Mouse (Mus musculus) layer of hippocampus, postnatal 10 days (tissue): ENCODE measurements around the gene Gkn3. TPM values are rescaled to one million over a fixed set of nuclear protein-coding genes. Genes with fewer than 3 reads are reported as not detected.

Experiments used
- DNase-seq, 2 experiments: peaks; one replicate each; pipeline ENCODE4 v3.0.0; 2021; ENCODE audit warnings: low spot score in 2 of 2
- long read RNA-seq: library from polyadenylated mRNA; stranded (forward); transcript quantifications from one replicate; pipeline ENCODE4 v2.0.0, GENCODE M21; 2023
- total RNA-seq, 2 experiments: library from RNA; stranded (reverse); gene quantifications; 2 replicates each; pipeline ENCODE4 v1.2.3; 2021

Gene Gkn3
- total RNA-seq: 1 to 10 TPM; 1.0 to 1.8 TPM
- long read RNA-seq, partial matches to known transcripts: 3 of 9 reads
- long read RNA-seq, other reads (novel, unspliced or antisense): 2 of 9 reads

DNA sequence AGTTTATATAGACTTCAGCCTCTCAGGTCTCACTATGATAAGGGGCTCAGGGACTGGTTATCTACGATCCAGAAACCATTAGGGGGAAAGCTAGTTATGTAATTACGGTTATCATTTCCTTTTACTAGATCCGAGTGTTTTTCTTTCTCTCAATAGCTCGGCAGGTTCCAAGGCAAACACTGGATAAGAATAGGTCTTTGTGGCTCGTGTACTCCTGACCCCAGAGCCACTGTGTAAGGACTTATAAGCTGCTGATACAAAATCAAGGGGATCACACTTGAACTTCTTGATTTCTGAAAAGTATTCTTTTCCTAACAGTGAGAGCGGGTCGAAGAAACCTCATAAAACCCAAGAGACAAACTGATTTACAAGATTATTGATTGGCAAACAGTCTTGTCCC, at the start of gene Gkn3:
Gene Gkn3, minus strand, starts transcription at position 59 of the 400 bp plus-strand sequence.
- DNase-seq: no peak

DNA sequence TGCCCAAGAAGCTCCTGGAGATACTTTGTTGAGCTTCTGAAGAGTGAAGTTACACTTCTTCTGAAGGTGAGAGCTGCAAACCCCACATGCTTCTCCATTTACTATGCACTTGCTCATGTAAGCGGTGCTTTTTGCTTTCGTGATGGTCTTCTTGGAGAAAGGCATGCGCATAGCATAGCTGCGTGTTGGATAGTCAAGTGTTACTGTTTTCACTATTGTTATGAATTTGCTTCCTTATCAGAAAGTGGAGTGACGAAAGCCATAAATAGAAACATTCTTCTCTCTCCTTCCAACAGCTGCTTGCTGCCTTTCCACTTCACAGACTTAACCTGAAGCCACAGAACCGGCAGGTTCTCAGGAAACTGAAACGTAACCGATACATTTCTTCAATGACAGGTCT, 48.0 kb upstream of the Gkn3 start:
- no peak for DNase-seq

DNA sequence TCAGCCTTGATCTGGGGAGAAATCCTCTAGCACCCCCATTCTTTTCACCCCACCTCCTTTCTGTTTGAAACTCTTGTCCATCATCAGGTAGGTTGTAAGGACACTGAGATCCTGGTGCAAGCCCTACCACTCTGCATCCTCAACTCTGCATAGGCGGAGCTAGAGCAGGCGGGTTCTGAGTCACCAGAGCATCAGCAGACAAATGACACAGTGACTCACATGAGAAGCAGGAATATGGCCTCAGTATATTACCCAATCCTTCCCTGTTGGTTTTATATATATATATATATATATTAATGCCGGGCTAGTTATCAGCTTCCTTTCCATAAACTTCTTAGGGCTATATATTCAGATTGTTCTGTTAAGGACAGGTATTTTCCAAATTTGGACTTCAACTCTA, 47.1 kb upstream of the Gkn3 start:
- no peak for DNase-seq

DNA sequence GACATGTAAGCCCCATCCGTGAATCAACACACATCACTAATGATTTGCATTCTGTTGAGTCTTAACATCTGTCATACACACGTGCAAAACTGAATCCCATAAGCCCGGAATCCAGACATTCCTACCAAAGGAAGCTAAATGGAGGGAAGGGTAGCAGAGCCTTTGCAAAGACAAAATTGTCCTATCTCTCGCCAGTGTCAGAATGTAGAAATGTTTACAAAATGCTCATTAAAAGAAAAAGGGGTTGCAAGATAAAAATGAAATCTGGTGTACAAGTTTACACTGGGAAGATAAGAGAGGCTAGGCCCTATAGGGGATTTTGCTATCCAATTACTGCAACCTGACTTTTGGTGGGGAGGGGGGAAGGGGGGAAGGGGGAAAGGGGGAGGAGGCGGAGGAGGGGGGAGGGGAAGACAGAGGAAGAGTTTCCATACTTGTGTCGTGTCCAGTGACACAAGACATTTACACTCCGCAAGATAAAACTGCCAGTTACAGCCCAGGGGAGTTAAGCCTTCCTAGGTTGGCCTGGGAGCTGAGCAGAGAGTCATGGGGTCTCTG, 39.8 kb upstream of the Gkn3 start, which contains the start of gene Bmp10:
Gene Bmp10, plus strand, starts transcription at position 508 of the 558 bp plus-strand sequence.
- no peak for DNase-seq

DNA sequence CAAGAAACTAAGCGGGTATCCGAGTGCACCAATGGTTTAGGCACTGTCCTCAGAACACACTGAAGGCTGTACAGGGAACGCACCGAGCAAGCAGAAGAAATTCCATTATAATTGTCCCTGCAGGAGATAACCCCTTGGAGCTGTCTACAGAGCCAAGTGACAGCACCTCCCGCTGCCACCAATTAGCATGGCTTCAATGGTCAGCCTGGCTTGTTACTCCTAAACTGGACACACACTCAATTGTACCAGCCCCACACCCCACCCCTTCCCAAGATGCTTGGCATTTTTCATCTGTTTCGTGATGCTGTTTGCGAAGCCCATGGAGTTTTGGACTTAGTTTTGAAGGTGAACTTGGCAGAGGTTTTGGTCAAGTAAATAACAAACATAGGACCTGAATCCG, 38.9 kb upstream of the Gkn3 start:
- DNase-seq: no peak

DNA sequence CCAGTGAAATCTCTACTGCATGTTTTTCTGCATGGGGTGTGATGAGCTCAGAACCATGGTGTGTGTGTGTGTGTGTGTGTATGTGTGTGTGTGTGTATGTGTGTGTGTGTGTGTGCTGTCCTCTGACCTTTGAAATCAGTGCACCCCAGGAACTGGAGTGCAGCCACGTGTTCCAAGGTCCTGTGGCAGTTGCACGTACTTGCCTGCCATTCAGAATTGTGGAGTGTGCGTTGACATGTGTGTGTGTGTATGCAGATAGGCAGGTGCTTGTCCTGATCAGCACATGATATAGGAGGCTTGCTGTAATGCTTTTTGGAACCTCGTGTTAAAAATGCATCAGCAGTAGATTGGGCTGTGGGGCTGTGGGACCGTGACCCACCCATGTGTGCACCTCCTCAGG, 38.2 kb upstream of the Gkn3 start:
- no peak for DNase-seq

DNA sequence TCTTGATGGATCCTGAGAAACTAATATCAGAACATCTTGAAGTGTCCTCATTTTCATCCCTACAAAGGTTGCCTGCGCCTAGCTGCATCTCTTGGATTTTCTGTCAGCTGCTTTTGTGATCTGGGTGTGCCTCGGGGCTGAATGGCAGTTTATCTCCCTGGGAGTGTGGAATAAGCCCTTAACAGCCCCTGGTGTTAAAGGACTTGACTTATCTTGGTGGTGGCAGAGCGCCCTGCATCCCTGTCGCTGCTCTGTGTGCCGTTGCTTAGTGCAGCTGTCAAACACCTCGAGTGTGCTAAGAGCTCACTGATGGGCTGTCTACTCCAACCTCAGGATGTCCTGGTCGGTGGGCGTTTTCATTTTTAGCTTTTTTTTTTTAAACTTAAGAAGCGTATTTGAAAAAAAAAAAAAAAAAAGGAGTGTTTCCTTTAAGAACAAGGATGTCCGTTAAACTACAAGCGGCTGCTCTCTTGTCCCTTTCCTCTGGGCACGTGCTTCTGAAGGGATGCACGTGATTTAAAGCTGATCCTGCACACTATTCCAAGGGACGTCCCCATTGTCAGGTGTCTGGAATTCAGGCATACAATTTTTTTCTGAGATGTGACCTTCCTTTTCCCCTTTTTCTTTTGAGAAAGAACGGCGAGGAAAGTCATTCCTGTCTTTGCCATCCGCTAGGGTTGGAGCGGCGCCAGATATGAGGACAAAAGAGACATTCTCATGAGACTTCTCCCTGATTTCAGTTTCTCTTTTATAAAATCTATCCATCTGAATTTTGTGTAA, 35.5 kb upstream of the Gkn3 start:
- DNase-seq: peak; percentile 33 to 41

DNA sequence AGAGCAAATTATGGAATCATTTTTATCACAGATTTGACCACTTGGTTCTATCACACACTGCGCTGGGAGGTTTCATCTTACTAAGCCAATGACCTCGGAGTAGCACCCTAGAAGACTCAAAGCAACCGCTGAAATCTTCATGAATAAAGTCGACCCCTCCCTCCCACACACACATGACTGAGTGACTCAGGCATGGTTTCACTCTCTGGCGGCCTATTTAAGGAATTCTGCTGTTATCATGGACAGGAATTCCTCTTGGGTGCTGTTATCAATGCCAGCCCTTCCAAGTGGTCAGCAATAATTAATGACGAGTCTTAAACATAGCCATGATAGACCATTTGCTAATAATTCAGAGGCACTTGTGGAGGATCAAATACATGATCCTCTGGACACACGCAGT, 33.6 kb upstream of the Gkn3 start:
- DNase-seq: no peak

DNA sequence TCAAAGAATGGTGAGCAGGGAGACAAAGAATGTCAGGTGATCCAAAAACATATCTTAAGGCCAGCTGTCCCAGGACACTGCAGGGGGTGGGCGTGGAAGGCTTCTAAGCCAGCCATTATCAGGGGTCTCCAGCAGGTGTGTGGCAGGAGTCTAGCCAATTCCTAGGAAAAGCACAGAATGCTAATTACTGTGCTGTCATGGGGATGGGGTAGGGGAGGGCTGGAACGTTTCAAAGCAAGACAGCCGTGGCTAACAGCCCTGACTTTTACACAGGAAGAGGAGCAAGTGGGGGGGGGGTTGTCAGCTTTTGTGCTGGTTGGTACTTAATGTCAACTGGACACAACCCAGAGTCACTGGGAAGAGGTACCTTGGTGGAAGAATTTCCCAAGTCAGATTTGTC, 23.3 kb upstream of the Gkn3 start:
- DNase-seq: no peak

DNA sequence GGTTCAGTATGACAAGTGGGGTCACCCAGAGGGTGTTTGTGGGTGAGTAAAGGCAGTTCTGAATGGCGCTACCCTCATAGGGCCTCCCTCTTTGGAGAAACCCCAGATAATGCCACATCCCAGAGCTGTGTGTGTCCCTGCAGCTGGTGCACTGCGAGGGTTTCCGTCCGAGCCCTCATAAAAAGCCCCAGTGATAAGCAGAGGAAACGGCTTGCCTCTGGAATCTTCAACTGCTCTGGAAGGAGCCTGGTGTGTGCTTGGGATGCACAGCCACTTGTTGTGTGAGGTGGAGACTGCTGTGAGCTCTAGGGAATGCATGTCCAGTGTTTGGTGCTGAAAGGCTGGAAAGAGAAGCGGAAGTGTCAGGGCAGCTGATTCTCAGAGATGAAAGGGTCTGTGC, 12.7 kb upstream of the Gkn3 start:
- no peak for DNase-seq

DNA sequence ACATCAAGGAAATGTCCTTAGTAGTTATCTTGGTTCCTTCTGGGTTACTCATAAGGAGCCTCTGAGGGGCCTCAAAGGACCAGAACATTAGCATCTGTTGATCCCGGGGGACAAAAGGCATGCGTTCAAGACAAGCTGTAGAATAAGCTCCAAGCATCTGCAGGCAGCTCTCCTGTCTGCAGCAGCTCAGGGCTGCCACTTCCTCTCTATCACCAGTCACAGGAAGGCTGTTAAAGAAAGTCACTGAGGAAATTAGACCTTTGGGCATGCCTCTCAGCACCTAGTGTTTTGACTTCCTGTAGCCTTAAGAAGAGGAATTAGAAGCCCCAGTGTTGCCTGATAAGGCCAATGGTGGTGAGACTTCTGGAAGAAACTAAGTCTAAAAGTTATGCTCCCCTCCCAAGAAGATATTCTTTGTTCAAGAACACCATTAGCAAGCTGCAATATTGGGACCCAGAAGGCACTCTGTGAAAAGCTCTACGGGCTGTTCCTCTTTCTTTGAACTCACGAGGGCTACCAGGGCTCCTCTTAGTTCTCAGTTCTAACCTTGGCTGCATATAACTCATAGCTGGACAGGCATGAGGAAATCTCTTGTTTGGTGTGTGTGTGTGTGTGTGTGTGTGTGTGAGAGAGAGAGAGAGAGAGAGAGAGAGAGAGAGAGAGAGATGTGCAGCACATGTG, 11.3 kb upstream of the Gkn3 start:
- no peak for DNase-seq

DNA sequence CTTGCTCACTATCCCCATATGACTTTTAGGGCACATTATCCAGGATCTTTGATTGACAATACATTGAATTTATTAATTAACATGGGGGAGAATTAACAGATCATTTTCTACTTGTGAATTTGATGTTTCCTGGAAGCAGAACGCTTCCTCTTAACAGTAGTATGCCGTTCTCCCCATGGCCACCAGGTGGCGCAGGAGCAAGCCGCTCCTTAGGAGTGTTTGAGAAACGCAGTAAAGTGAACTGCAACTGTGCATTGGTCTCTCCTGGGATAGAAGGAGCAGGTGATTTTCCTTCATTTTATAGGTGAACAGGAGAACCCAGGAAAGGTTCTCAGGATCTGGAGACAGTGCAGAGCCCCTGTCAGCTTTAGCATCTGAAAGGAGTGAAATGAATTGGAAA, 10.4 kb upstream of the Gkn3 start:
- DNase-seq: peak; percentile 79 to 83

DNA sequence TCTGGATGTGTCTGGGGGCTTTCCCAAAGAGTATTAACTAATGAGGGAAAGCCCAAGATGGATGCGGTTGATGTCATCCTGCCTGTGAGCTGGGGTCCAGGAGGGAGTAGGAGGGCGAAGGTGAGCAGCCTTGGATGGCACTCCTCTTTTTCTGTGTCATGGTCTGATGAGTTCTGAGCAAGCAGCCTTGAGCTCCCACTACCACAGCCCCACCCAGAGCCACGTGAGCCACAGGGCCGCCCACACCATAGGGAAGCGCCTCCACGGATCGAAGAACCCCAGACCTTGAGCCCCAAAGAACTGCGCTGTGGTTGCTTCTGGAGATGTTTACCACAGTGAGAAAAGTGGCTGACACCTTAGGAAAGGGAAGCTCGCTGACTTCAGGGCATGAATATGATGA, 6.0 kb upstream of the Gkn3 start:
- DNase-seq: no peak

DNA sequence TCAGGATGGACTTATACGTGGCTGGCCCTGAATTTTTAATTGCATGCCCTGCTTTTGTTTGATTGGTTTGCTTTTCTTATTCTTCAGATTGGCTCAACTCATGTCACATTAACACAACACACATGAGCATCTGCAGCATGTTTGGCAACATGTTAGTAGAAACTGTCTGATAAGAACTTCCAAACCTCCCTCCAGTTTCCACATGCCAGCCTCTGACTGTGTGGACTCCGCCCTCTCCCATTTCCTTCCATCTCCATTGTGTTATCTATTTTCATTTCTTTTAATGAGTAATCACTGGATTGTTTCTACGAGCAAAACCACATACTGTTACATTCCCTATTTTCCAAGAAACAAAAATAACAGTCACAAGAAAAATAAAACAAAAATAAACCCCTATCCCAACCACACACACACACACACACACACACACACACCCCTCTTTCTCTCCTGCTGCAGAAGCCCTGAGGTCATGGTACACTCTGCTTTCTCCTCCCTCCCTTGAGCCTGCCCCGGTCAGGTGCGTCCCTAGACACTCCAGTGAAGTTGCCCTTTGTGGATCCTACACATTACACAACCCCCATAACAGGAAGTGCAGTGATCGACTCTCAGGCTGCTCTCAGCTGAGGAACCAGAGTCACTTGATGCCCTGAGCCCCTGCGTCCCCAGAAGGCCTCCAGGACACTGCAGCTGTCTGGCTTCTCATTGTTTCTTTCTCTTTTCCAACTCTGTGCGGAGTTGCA, 4.9 kb upstream of the Gkn3 start:
- no peak for DNase-seq

DNA sequence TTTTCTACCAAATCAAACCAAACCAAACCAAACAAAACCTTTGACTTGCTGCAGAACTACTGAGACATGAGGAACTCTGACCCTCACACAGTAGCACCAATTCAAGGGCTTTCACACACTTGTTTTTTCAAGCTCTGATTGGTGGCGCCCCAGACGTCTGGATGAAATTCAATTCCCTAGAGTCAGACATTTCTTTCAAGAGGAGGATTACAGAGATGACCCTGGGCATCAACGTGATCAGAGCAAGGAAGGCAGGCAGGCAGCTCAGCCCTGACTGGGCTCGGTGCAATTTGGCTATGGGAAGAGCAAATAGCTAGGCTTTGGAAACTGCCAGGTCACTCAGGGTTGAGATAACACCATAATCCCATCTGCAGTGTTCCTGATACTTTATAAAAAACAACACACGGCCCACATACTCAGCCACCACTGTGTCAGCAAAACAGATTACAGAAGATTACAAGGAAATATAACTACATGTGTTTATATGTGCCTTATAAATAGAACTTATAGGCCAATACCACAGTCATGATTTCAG, 787 bp upstream of the Gkn3 start:
- no peak for DNase-seq

DNA sequence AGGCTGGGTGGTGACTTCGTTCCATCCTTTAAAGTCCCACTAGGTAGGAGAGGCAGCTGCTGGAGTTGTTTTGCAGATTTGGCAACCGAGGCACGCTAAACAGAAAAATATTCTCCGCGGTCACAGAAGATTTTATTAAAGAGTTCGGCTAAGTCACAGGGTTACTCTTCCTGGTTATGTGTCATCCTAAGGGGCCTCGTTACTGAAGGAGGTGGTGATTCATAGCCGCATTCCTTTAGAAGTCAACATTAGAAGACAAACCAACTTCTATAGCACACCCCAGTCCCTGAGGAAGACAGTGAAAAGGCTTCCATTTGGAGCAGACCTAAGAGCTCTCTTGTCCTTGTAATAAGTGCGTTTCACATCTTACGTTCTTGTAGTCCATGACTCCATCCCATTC, 2.1 kb downstream of the Gkn3 start:
- DNase-seq: no peak

DNA sequence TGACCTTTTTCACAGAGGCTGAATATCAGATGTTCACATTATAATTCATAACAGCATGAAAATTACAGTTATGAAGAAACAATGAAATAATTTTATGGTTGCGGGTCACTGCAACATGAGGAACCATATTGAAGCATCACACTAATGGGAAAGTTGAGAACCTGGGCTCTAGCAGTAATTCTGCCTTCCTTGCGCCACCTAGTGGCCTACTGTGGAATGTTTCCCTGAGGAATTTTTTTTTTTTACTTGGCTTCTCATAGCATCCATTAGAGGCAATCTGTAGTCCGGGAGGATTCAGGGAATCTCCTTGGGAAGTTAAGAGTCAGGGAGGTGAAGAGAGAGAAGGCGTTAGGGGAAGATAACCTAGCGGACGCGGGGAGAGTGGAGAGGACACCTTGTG, 2.5 kb downstream of the Gkn3 start:
- DNase-seq: peak; percentile 76 to 81

DNA sequence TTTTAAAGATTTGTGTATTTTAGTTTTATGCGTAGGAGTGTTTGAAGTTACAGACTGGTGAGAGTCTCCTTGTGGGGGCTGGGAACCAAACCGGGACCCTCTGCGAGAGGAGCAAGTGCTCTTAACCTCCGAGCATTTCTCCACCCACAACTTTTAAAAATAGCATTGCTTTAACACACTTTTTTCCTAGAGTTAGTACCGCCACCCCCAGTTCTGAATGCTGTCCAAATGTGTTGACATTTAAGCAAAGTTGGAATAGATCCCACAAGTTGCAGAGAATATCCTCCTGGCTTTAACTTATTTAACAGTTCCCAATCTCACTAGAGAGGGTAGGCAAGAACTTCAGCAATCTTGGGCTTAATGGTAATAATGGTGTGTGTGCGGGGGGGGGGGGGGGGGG, 4.0 kb downstream of the Gkn3 start:
- no peak for DNase-seq

DNA sequence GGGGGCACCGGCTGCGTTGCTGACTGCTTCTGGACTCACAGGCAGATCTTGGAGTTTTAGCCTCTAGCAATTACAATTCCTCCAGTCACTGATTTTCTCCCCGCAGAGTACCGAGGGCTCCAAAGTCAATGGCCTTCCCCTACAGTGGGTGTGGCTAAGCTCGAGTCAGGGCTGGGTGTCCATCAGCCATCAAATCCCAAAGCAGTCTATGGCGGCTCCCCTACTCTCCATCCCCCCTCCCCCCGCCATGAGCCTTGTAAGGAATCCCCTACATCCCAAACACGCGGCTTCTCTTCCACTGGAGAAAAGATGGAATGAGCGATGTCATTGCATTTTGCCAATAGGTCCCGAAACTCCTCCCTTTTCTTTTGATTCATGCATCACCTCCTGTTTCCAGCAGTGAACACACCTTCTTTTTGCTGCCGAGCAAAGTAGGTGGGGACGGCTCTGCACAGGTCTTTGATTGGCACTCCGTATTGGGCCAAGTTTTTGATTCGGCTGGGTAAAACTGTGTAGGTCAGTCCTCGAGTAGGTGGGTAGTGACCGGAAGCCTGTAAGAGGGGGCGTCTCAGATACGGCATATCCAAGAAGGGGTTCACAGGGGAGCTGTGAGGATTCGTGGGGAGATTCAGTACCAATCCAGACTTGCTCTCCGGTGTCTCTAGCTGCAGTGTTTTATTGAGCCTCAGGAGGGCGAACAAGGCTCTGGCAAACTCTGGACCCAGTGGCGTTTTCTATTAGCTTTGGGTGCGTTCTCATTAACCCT, 4.6 kb downstream of the Gkn3 start:
- peak; percentile 23 to 47 for DNase-seq

DNA sequence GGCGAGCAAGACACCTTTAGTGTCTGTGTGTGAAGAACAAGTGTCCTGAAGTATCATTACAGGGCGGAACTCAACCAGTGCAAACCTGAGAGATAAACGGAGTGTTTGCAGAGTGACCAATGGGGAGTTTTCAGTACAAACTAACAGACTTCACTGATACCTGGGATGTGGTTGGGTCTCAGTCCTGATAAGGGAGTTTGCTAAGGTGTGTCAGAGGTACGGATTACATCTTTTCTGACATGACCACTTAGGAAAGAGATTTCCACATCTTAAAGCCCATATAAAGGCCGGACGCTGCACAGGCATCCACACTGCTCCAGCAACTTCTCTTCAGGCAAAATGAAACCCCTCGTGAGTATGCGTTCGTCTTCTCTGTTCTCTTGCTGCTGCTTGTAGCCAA, 15.7 kb downstream of the Gkn3 start, which contains the start of gene Gkn2:
Gene Gkn2, plus strand, starts transcription at position 301 of the 400 bp plus-strand sequence.
- DNase-seq: no peak

DNA sequence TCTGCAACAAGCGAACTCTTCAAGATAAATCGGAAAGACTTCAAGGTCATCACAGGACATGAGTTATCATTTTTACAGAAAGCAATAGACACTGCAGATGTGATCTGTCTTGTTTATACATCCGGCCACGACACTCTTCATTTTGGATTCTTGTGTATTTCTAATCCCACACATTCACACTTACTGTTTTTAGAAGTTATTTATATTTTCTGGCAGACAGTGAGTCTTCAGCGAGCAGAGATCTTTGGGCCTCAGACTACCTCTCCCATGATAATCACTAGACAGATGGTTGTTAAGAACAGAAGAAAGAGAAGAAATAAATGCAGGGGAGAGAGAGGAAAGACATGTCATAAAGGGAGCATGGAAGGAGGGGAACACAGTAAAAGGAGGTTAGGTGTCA, 19.5 kb downstream of the Gkn3 start:
- no peak for DNase-seq
